Comparison of ENCODE assay signal across 11 mouse cellular contexts in the genomic region with DNA sequence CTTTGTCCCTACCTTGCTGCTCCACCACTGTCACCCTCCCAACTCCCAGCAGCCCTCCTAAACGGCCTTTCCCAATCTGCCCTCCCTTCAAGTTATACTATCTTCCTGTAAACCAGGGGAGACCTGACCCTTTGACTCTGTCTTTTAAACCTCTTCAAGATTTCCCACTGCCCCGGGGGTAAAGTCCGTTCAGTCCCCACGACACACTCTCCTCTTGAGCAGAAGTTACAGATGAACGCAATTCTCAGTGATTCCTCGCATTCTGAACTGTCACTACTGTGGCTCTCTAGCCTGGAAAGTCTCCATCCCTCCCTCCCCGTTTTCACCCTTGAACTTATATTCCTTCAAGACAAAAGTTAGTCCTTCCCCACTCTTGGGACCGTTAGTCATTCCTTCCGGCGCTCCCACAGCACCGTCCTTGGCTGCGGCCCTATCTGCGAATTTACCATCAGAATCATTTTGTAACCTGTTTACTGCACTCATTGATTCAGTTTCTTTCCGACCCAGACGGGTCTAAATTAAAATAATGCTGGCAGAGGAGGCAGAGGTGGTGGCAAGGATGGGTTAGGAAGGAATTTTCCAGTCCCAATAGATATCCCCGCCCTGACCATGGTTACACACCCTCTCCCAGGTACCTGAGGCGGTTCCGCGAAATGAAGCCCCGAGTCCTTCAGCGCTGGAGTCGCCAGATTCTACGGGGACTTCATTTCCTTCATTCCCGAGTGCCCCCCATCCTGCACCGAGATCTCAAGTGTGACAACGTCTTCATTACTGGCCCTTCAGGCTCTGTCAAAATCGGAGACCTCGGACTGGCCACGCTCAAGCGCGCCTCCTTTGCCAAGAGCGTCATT. TPM values are rescaled to one million over a fixed set of nuclear protein-coding genes. Genes with fewer than 3 reads are reported as not detected.
DNase-seq lines count a peak whose midpoint lies in the region; ATAC-seq and TF ChIP-seq lines count a peak whose summit lies in the region.
"Had no signal": no experiment of that assay in that cellular context is flagged by ENCODE, and none has a peak within 500 bp of the region (broad histone marks: within the 10 kb centered on the region; RNA-seq: fewer than 3 reads in every experiment).

No protein-coding gene starts in this region.

- peaks cover 46% of the 10 kb centered on the region for H3K4me1 ChIP-seq in forebrain, embryonic 13.5 days
- peaks cover 26% of the 10 kb centered on the region for H3K4me1 ChIP-seq in forebrain, embryonic 15.5 days
- H3K4me1 ChIP-seq in E14TG2a.4 (replicated peaks; ENCODE audit: low read depth, low read length), result peaks cover 69% of the 10 kb centered on the region
- peaks cover 46% of the 10 kb centered on the region for H3K4me1 ChIP-seq in intestine, embryonic 16.5 days (ENCODE audit: control insufficient read depth, insufficient read depth, low read length)

- H3K36me3 ChIP-seq in forebrain, embryonic 13.5 days (ENCODE audit: poor library complexity, severe bottlenecking), result peaks cover 9% of the 10 kb centered on the region
- H3K36me3 ChIP-seq in forebrain, embryonic 15.5 days, result peaks cover 3% of the 10 kb centered on the region; the same call in 1 of the 2 replicates
- H3K36me3 ChIP-seq in E14TG2a.4 (ENCODE audit: insufficient read depth, low read length), result peaks cover 12% of the 10 kb centered on the region
- H3K36me3 ChIP-seq in intestine, embryonic 16.5 days (ENCODE audit: control insufficient read depth, insufficient read depth, low read length), result no peaks in the 10 kb centered on the region

- no peak overlapping the region for H3K9ac ChIP-seq in forebrain, embryonic 13.5 days
- H3K9ac ChIP-seq in forebrain, embryonic 15.5 days (replicated peaks), result no peak overlapping the region
- no peak overlapping the region for H3K9ac ChIP-seq in intestine, embryonic 16.5 days (ENCODE audit: low read depth, low read length)

- H3K4me3 ChIP-seq in forebrain, embryonic 13.5 days, result 0 out of 2 replicates have a peak overlapping the region, but pooled peaks have one; percentile 0
- H3K4me3 ChIP-seq in forebrain, embryonic 15.5 days, result no peak overlapping the region
- 0 out of 2 replicates have a peak overlapping the region, but pooled peaks have one; percentile 17 for H3K4me3 ChIP-seq in E14TG2a.4 (replicated peaks; ENCODE audit: low read length)
- H3K4me3 ChIP-seq in intestine, embryonic 16.5 days (ENCODE audit: low read length), result no peak overlapping the region

- H3K9me3 ChIP-seq in forebrain, embryonic 13.5 days (replicated peaks), result no peaks in the 10 kb centered on the region
- no peaks in the 10 kb centered on the region for H3K9me3 ChIP-seq in forebrain, embryonic 15.5 days
- H3K9me3 ChIP-seq in E14TG2a.4 (ENCODE audit: low read length), result no peaks in the 10 kb centered on the region
- no peaks in the 10 kb centered on the region for H3K9me3 ChIP-seq in intestine, embryonic 16.5 days (ENCODE audit: control insufficient read depth, low read length)
- H3K9me3 ChIP-seq: limb, embryonic 15.5 days had no signal

- no peak for TF ChIP-seq CTCF in E14TG2a.4 (conservative IDR thresholded peaks at IDR 0.05; ENCODE audit: low read length)

- 2% methylated on average over 32 of the region's 32 CpGs for WGBS in forebrain, embryonic 13.5 days
- WGBS in forebrain, embryonic 15.5 days, result 3% methylated on average over 32 of the region's 32 CpGs
- 27% methylated on average over 32 of the region's 32 CpGs for WGBS in intestine, embryonic 16.5 days

- H3K4me2 ChIP-seq in forebrain, embryonic 13.5 days, result no peak overlapping the region
- H3K4me2 ChIP-seq in forebrain, embryonic 15.5 days (replicated peaks), result no peak overlapping the region
- peak overlapping the region; percentile 98; the same call in 1 of the 2 replicates for H3K4me2 ChIP-seq in intestine, embryonic 16.5 days (ENCODE audit: low read depth, low read length)

- H3K27me3 ChIP-seq in forebrain, embryonic 13.5 days, result peaks cover 76% of the 10 kb centered on the region
- peaks cover 46% of the 10 kb centered on the region for H3K27me3 ChIP-seq in forebrain, embryonic 15.5 days
- H3K27me3 ChIP-seq in E14TG2a.4 (ENCODE audit: insufficient read depth, low read length), result peaks cover 67% of the 10 kb centered on the region
- peaks cover 9% of the 10 kb centered on the region; the same call in 1 of the 2 replicates for H3K27me3 ChIP-seq in intestine, embryonic 16.5 days (replicated peaks; ENCODE audit: control insufficient read depth, insufficient read depth, low read length)

- peak; percentile 55 for DNase-seq in kidney, adult 9 months
- no peak for DNase-seq in kidney, adult 11 months
- no peak for DNase-seq in retina, embryonic 14.5 days (ENCODE audit: low spot score)
- DNase-seq in thymus, postnatal 25 days, result no peak
- DNase-seq: cerebellum, postnatal 36 days; right cerebral cortex, postnatal 14 days had no signal

- H3K27ac ChIP-seq in forebrain, embryonic 13.5 days, result no peak overlapping the region
- no peak overlapping the region for H3K27ac ChIP-seq in forebrain, embryonic 15.5 days (replicated peaks)
- H3K27ac ChIP-seq in intestine, embryonic 16.5 days (ENCODE audit: low read length), result no peak overlapping the region
- H3K27ac ChIP-seq: limb, embryonic 15.5 days had no signal

- ATAC-seq in forebrain, embryonic 13.5 days, result no peak
- no peak for ATAC-seq in forebrain, embryonic 15.5 days (replicated peaks)
- ATAC-seq in intestine, embryonic 16.5 days, result no peak

RNA-seq across cellular contexts. Expression of a gene that starts 3.0 kb away (rescaled TPM):
- 4.4 and 4.5 TPM in 2 replicates for polyA plus RNA-seq in forebrain, embryonic 13.5 days (2015; fragmentation: Nextera tagmentation; extraction: Ambion mirVana)
- 4.8 and 5.5 TPM in 2 replicates for polyA plus RNA-seq in forebrain, embryonic 15.5 days (2015; fragmentation: Nextera tagmentation; extraction: Ambion mirVana)
- polyA plus RNA-seq in intestine, embryonic 16.5 days (2015; fragmentation: Nextera tagmentation; extraction: Ambion mirVana), result 10.2 and 10.8 TPM in 2 replicates

RNA-seq across cellular contexts. Expression of a gene that starts 9.9 kb away (rescaled TPM):
- 92.6 and 109 TPM in 2 replicates for polyA plus RNA-seq in forebrain, embryonic 13.5 days (2015; fragmentation: Nextera tagmentation; extraction: Ambion mirVana)
- 87.7 and 92.9 TPM in 2 replicates for polyA plus RNA-seq in forebrain, embryonic 15.5 days (2015; fragmentation: Nextera tagmentation; extraction: Ambion mirVana)
- polyA plus RNA-seq in intestine, embryonic 16.5 days (2015; fragmentation: Nextera tagmentation; extraction: Ambion mirVana), result 152 and 155 TPM in 2 replicates

RNA-seq across cellular contexts. Expression of a gene that starts 15.4 kb away (rescaled TPM):
- polyA plus RNA-seq in forebrain, embryonic 13.5 days (2015; fragmentation: Nextera tagmentation; extraction: Ambion mirVana), result 1.2 and 1.9 TPM in 2 replicates
- 1.4 and 1.5 TPM in 2 replicates for polyA plus RNA-seq in forebrain, embryonic 15.5 days (2015; fragmentation: Nextera tagmentation; extraction: Ambion mirVana)
- 0.84 and 1.0 TPM in 2 replicates for polyA plus RNA-seq in intestine, embryonic 16.5 days (2015; fragmentation: Nextera tagmentation; extraction: Ambion mirVana)

RNA-seq across cellular contexts. Expression of a gene that starts 15.6 kb away (rescaled TPM):
- 190 and 203 TPM in 2 replicates for polyA plus RNA-seq in forebrain, embryonic 13.5 days (2015; fragmentation: Nextera tagmentation; extraction: Ambion mirVana)
- polyA plus RNA-seq in forebrain, embryonic 15.5 days (2015; fragmentation: Nextera tagmentation; extraction: Ambion mirVana), result 208 and 211 TPM in 2 replicates
- 258 and 278 TPM in 2 replicates for polyA plus RNA-seq in intestine, embryonic 16.5 days (2015; fragmentation: Nextera tagmentation; extraction: Ambion mirVana)

RNA-seq across cellular contexts. Expression of a gene that starts 17.5 kb away (rescaled TPM):
- 43.9 and 55.3 TPM in 2 replicates for polyA plus RNA-seq in forebrain, embryonic 13.5 days (2015; fragmentation: Nextera tagmentation; extraction: Ambion mirVana)
- polyA plus RNA-seq in forebrain, embryonic 15.5 days (2015; fragmentation: Nextera tagmentation; extraction: Ambion mirVana), result 53.4 and 61.3 TPM in 2 replicates
- 87.8 and 95.1 TPM in 2 replicates for polyA plus RNA-seq in intestine, embryonic 16.5 days (2015; fragmentation: Nextera tagmentation; extraction: Ambion mirVana)

Comparison
In these comparisons a context has a peak if more than half of its experiments do, and no peak if none do; other contexts are left out.
1. H3K4me3 ChIP-seq: peak in forebrain, embryonic 13.5 days (single experiment) and E14TG2a.4 (single experiment); none in forebrain, embryonic 15.5 days (single experiment) and intestine, embryonic 16.5 days (single experiment).